Mouse (Mus musculus) limb, embryonic 11.5 days (tissue): ENCODE data around the gene Prr5. TPM values are rescaled to one million over a fixed set of nuclear protein-coding genes. Genes with fewer than 3 reads are reported as not detected.

Experiments
- ATAC-seq: fragments of 200-750 bp; cut with Nextera tagmentation; 2 replicates; pipeline ENCODE4 v1.8.0; 2017; ENCODE audit warnings: low read depth; ENCODE audit not compliant: insufficient number of reproducible peaks, low FRiP score, low TSS enrichment
- DNase-seq: peaks from one replicate; pipeline ENCODE4 v3.0.0-alpha.2; 2015; ENCODE audit warnings: low spot score
- H3K27ac ChIP-seq: fragments of 300-500 bp; sonication (generic); replicated peaks from 2 replicates; pipeline ENCODE4 v1.5.1; 2014; ENCODE audit warnings: low read depth, mild to moderate bottlenecking, low read length
- H3K27me3 ChIP-seq: fragments of 300-500 bp; sonication (generic); 2 replicates; pipeline ENCODE4 v1.6.1; 2014; ENCODE audit warnings: mild to moderate bottlenecking, low read length, mixed read lengths; ENCODE audit not compliant: control insufficient read depth, insufficient read depth
- H3K36me3 ChIP-seq: fragments of 300-500 bp; sonication (generic); 2 replicates; pipeline ENCODE4 v1.6.1; 2014; ENCODE audit warnings: mild to moderate bottlenecking, low read length, moderate library complexity, mixed read lengths; ENCODE audit not compliant: control insufficient read depth, insufficient read depth
- H3K4me1 ChIP-seq: fragments of 300-500 bp; sonication (generic); 2 replicates; pipeline ENCODE4 v1.6.1; 2014; ENCODE audit warnings: low read length, mixed read lengths; ENCODE audit not compliant: control insufficient read depth, insufficient read depth
- H3K4me2 ChIP-seq: fragments of 300-500 bp; sonication (generic); 2 replicates; pipeline ENCODE4 v1.6.1; 2014; ENCODE audit warnings: low read depth, mild to moderate bottlenecking, moderate library complexity; ENCODE audit not compliant: severe bottlenecking
- H3K4me3 ChIP-seq: fragments of 300-500 bp; sonication (generic); 2 replicates; pipeline ENCODE4 v1.5.1; 2014; ENCODE audit warnings: low read depth, low read length
- H3K9ac ChIP-seq: fragments of 300-500 bp; sonication (generic); 2 replicates; pipeline ENCODE4 v1.6.1; 2014; ENCODE audit warnings: mild to moderate bottlenecking, low read length
- H3K9me3 ChIP-seq: fragments of 300-500 bp; sonication (generic); 2 replicates; pipeline ENCODE4 v1.6.1; 2016; ENCODE audit warnings: low read length; ENCODE audit not compliant: control insufficient read depth
- WGBS: fragments of 180-500 bp; shearing (Covaris S2); extraction: QIAGEN DNeasy Blood & Tissue Kit; methylation state at CpG from one replicate; pipeline ENCODE4 v1.1.7; 2014; 5-methylcytosine and 5-hydroxymethylcytosine counted together
- polyA plus RNA-seq: library from polyadenylated mRNA; unstranded; fragments of >200 nt; fragmentation: Nextera tagmentation; extraction: Ambion mirVana; gene quantifications from 2 replicates; pipeline ENCODE4 v1.2.1, GENCODE M21; 2014

Prr5 gene
- polyA plus RNA-seq, 1 experiment from 2014 or later, result 13.2 TPM

DNA sequence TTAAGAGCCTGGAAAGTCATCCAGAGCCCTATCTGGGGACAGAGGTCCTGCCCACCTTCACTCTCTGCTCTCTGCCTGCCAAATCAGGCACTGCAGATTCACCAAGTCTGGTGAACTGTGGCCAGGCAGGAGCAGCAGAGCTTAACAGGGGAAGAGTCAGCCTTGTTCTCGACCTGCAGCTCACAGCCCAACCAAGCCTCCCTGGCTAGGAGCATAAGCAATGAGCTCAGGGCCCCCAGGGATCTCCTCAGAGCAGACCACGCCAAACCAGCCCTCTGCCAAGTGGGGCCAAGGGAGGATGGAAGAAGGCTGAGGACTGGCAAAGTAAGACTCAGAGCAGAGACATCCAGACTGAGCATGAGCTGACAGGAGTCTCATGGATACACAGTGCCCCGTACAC, 35.1 kb upstream of the Prr5 start:
- Histone ChIP-seq H3K36me3 (no peaks in the 10 kb centered on the region), H3K9me3 (no peaks in the 10 kb centered on the region), H3K4me3 (no peak overlapping the region), H3K27ac (no peak overlapping the region), H3K27me3 (no peaks in the 10 kb centered on the region), H3K4me2 (no peak overlapping the region), H3K4me1 (peaks cover 3% of the 10 kb centered on the region; the same call in 1 of the 2 replicates), H3K9ac (no peak overlapping the region)
- 70% methylated on average over 3 of the region's 3 CpGs for WGBS
- ATAC-seq (no peak), DNase-seq (no peak)

DNA sequence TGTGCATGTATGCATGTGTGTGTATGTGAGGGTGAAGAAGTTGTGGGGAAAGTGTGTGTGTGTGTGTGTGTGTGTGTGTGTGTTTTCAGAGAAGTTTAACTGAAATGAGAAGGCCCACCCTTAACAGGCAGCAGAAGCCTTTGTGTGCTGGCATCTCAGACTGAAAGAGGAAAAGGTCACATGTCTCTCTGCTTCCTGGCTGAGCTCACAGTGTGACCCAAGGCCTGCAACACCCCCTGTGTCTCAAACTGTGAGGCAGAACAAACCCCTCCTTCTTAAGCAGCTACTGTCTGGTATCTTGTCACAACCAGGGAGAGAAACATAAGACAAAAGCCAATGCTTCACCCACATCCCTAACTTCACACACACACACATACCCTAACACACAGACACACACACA, 31.0 kb upstream of the Prr5 start:
- no peak for DNase-seq
- H3K4me1 ChIP-seq, result peaks cover 4% of the 10 kb centered on the region; the same call in 1 of the 2 replicates
- no peak overlapping the region for H3K27ac ChIP-seq
- H3K9ac ChIP-seq, result no peak overlapping the region
- H3K27me3 ChIP-seq, result no peaks in the 10 kb centered on the region
- H3K4me2 ChIP-seq, result no peak overlapping the region
- no peak overlapping the region for H3K4me3 ChIP-seq
- ATAC-seq, result no peak
- no peaks in the 10 kb centered on the region for H3K9me3 ChIP-seq
- H3K36me3 ChIP-seq, result no peaks in the 10 kb centered on the region

DNA sequence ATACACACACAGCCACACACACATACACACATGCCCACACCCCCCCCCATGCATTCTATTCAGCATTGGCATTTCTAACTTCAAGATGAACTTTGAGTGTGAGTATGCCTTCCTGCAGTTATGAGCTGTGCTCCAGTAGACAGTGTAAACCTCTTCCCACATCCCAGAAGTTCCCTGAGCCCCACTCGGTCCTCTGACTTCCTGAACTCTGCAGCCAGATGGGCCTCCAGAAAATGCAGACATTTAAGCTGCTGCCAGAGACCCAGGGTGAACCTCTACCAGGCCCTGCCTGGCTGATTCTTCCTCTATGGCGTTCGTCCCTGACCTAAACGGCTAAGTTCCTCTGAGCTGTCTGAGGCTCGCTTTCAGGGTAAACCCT, 30.4 kb upstream of the Prr5 start:
- Histone ChIP-seq H3K4me3 (no peak overlapping the region), H3K4me2 (no peak overlapping the region), H3K9ac (no peak overlapping the region), H3K36me3 (no peaks in the 10 kb centered on the region), H3K9me3 (no peaks in the 10 kb centered on the region), H3K27ac (no peak overlapping the region), H3K27me3 (no peaks in the 10 kb centered on the region), H3K4me1 (peaks cover 4% of the 10 kb centered on the region; the same call in 1 of the 2 replicates)
- 32% methylated on average over 5 of the region's 5 CpGs for WGBS
- DNase-seq, result no peak
- ATAC-seq, result no peak

DNA sequence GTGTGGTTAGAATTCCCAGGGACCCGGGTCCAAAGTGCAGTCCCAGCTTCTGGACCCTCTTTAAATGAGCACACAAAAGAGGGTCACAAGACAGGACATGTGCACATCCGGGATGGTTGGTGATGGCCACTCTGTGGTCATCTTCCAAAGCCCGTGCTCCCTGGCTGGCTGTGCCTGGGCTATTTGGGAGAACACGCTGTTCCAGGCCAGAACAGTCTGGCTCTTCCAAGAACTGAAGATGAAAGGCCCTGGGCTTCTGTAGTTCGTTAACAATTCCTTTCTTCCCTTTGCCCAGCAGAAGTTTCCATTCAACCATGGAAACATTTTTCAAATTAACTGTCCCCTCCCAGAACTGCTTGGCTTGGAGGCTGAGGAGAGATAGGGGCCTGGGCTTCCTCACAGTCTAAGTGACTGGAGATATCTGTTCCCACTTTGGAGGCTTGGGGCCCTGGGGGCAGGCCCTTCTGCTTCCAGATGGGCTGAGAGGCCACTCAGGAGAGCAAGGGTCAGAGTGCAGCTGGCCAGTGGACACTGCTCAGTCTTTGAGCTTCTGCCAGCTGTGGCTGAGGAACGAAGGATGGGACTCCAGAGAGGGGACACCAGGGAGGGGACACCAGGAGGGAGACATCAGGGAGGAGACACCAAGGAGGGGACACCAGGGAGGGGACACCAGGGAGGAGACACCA, 29.8 kb upstream of the Prr5 start:
- WGBS, result 31% methylated on average over 6 of the region's 6 CpGs
- DNase-seq (no peak), ATAC-seq (no peak)
- H3K36me3 ChIP-seq, result no peaks in the 10 kb centered on the region
- H3K27me3 ChIP-seq, result no peaks in the 10 kb centered on the region
- H3K27ac ChIP-seq, result no peak overlapping the region
- no peak overlapping the region for H3K4me3 ChIP-seq
- H3K9ac ChIP-seq, result no peak overlapping the region
- no peaks in the 10 kb centered on the region for H3K9me3 ChIP-seq
- H3K4me2 ChIP-seq, result no peak overlapping the region
- peaks cover 4% of the 10 kb centered on the region; the same call in 1 of the 2 replicates for H3K4me1 ChIP-seq

DNA sequence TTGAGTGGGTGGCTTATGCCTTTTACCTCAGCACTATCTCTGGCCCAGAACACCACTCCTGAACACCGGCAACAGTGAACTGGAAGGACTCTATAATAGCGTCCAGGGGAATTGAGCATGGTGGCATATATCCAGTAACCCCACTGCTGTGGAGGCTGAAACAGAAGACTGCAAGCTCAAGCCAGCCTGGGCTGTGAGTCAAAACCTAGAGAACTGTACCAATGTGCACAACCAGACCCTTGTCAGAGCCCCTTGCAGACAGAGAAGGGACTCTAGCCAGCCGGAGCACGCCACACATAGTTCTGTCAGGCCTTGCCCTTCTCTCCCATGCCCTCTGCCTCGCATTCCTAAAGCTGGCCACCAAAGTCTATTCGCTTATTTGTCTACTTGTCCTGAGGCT, 28.7 kb upstream of the Prr5 start:
- H3K4me2 ChIP-seq, result no peak overlapping the region
- WGBS, result 88% methylated on average over 6 of the region's 6 CpGs
- no peak overlapping the region for H3K9ac ChIP-seq
- ATAC-seq (no peak), DNase-seq (no peak)
- H3K4me3 ChIP-seq, result no peak overlapping the region
- H3K27ac ChIP-seq, result no peak overlapping the region
- no peaks in the 10 kb centered on the region for H3K9me3 ChIP-seq
- peaks cover 4% of the 10 kb centered on the region; the same call in 1 of the 2 replicates for H3K4me1 ChIP-seq
- no peaks in the 10 kb centered on the region for H3K36me3 ChIP-seq
- H3K27me3 ChIP-seq, result no peaks in the 10 kb centered on the region

DNA sequence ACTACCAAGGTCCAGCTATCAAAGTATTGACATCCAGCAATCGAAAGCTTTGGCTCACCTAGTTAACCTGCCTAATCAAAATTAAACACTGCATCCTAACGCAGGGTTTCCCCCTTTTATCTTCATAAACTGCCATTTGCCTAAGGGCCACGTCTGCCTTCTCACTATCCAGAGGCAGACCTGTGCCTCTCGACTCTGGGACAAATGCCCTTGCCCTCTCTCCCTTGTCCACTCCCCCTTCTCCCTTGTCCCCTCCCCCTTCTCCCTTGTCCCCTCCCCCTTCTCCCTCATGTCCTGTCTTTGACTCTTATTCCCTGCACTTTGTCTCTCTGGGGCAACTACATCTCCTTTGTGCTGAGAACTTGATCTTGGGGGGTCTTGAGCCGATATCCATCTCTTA, 28.3 kb upstream of the Prr5 start:
- H3K9me3 ChIP-seq, result no peaks in the 10 kb centered on the region
- no peak overlapping the region for H3K9ac ChIP-seq
- 51% methylated on average over 5 of the region's 5 CpGs for WGBS
- H3K27ac ChIP-seq, result no peak overlapping the region
- ATAC-seq, result no peak
- H3K4me2 ChIP-seq, result no peak overlapping the region
- peaks cover 4% of the 10 kb centered on the region; the same call in 1 of the 2 replicates for H3K4me1 ChIP-seq
- no peak for DNase-seq
- H3K36me3 ChIP-seq, result no peaks in the 10 kb centered on the region
- no peaks in the 10 kb centered on the region for H3K27me3 ChIP-seq
- H3K4me3 ChIP-seq, result no peak overlapping the region

DNA sequence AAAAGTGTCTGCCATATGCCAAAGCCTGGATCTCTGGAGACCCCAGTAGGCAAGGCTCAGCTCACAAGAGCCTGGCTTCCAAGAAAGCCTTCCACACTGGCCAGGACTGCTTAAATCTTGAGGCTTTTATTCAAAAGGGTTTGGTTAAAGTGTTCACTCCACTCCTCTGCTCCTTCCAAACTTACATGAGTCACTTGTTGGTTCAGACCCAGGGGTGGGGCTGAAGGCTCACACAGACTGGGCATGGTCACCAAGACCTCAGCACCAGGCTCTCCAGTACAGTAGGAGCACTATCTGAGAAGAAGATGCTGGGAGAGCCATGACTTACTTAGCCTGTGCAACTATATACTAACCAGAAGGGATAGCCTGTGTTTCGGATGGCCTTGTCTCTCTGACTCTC, 27.5 kb upstream of the Prr5 start:
- Histone ChIP-seq H3K36me3 (no peaks in the 10 kb centered on the region), H3K9me3 (no peaks in the 10 kb centered on the region), H3K27me3 (no peaks in the 10 kb centered on the region), H3K9ac (no peak overlapping the region), H3K4me1 (peaks cover 4% of the 10 kb centered on the region; the same call in 1 of the 2 replicates), H3K4me3 (no peak overlapping the region), H3K4me2 (no peak overlapping the region), H3K27ac (no peak overlapping the region)
- ATAC-seq (no peak), DNase-seq (no peak)
- 100% methylated on average over 1 of the region's 1 CpGs for WGBS

DNA sequence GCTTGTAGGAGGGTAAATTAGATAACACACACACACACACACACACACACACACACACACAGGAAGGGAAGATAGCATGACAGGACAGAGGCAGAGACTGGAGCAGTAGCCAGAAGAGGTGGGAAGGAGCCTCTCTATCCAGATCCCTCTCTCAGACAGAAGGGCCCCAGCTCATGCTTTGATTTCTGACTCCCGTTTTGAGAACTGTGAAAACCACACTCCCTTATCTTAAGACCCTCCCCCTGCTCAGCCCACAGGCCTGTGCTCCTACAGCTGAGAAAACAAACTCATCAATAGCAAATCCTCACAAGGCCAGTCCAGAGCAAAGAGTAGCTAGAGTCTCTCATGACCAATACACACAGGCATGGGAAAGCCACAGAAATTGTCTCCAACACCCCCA, 26.2 kb upstream of the Prr5 start:
- peaks cover 2% of the 10 kb centered on the region; the same call in 1 of the 2 replicates for H3K9me3 ChIP-seq
- H3K27ac ChIP-seq, result no peak overlapping the region
- peaks cover 4% of the 10 kb centered on the region; the same call in 1 of the 2 replicates for H3K4me1 ChIP-seq
- DNase-seq, result no peak
- WGBS, result 0% methylated on average over 1 of the region's 1 CpGs
- H3K9ac ChIP-seq, result no peak overlapping the region
- ATAC-seq, result no peak
- H3K27me3 ChIP-seq, result no peaks in the 10 kb centered on the region
- no peaks in the 10 kb centered on the region for H3K36me3 ChIP-seq
- no peak overlapping the region for H3K4me3 ChIP-seq
- H3K4me2 ChIP-seq, result no peak overlapping the region

DNA sequence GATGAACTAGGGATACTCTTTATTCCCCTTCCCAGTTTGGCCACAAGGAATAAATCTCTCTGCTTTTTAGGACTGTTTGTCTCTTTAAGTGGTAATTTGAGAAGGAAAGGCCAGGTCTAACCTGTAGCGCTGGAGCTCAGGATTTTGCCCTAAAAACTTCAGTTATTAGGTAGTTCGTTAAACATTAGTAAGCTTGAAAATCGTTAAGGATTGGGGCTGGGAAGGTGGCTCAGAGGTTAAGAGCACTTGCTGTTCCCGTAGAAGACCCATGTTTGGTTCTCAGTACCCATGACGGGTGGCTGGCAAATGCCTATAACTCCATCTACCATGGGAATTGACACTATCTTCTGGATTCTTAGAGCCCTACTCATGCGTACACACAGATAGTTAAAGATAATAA, 17.9 kb upstream of the Prr5 start:
- Histone ChIP-seq H3K4me1 (peaks cover 10% of the 10 kb centered on the region), H3K27ac (no peak overlapping the region), H3K4me3 (no peak overlapping the region), H3K36me3 (no peaks in the 10 kb centered on the region), H3K9me3 (peaks cover 2% of the 10 kb centered on the region; the same call in 1 of the 2 replicates), H3K9ac (no peak overlapping the region), H3K27me3 (no peaks in the 10 kb centered on the region), H3K4me2 (no peak overlapping the region)
- WGBS, result 86% methylated on average over 6 of the region's 6 CpGs
- no peak for DNase-seq
- ATAC-seq, result no peak
